Mouse (Mus musculus): ENCODE measurements around the gene Ciz1. TPM values are rescaled to one million over a fixed set of nuclear protein-coding genes. Genes with fewer than 3 reads are reported as not detected.
A peak's percentile ranks its signal among the peaks of the same experiment; 100 is the strongest.

The Ciz1 gene
- polyA plus RNA-seq, 1 experiment from 2014 or later, result 46.9 TPM

GRCm38 (mm10) chr2:32351471-32351961 is 611 bp upstream of the Ciz1 start:
- no peak for ATAC-seq (ENCODE audit: low FRiP score)

GRCm38 (mm10) chr2:32353007-32353542 is 948 bp downstream of the Ciz1 start, which contains the start of gene Dnm1:
Gene Dnm1 (minus strand): TSS chr2:32353338.
- WGBS, result under 1% methylated on average over 63 of the region's 63 CpGs
- peak within 1 kb of the TSS; percentile 57 for H3K4me3 ChIP-seq (ENCODE audit: low read depth, low read length)
- ATAC-seq (ENCODE audit: low FRiP score) (peak; percentile 70), DNase-seq (ENCODE audit: low spot score, missing footprints) (peak; percentile 99)
- H3K36me3 ChIP-seq (ENCODE audit: control insufficient read depth, insufficient read depth, low read length), result no peaks in the 10 kb centered on the region
- H3K27ac ChIP-seq (ENCODE audit: low read depth, low read length), result peak within 1 kb of the TSS; percentile 53
- H3K9ac ChIP-seq (ENCODE audit: low read length), result peak within 1 kb of the TSS; percentile 71
- H3K4me1 ChIP-seq (ENCODE audit: control insufficient read depth, insufficient read depth, low read length), result peaks cover 10% of the 10 kb centered on the region
- H3K27me3 ChIP-seq (ENCODE audit: control insufficient read depth, insufficient read depth, low read length), result peaks cover 7% of the 10 kb centered on the region; the same call in 1 of the 2 replicates
- H3K9me3 ChIP-seq (ENCODE audit: control insufficient read depth, low read length), result no peaks in the 10 kb centered on the region
- peak within 1 kb of the TSS; percentile 96 for H3K4me2 ChIP-seq

More at GRCm38 (mm10) chr2:32351471-32351961, 611 bp upstream of the Ciz1 start:
- no peaks in the 10 kb centered on the region for H3K9me3 ChIP-seq (ENCODE audit: control insufficient read depth, low read length)
- no peak for DNase-seq (ENCODE audit: low spot score, missing footprints)
- H3K4me2 ChIP-seq, result peak overlapping the region; percentile 96
- peaks cover 7% of the 10 kb centered on the region; the same call in 1 of the 2 replicates for H3K27me3 ChIP-seq (ENCODE audit: control insufficient read depth, insufficient read depth, low read length)
- peaks cover 10% of the 10 kb centered on the region for H3K4me1 ChIP-seq (ENCODE audit: control insufficient read depth, insufficient read depth, low read length)
- H3K27ac ChIP-seq (ENCODE audit: low read depth, low read length), result peak overlapping the region; percentile 53; the same call in 1 of the 2 replicates
- peak overlapping the region; percentile 71; the same call in 1 of the 2 replicates for H3K9ac ChIP-seq (ENCODE audit: low read length)
- peak overlapping the region; percentile 57 for H3K4me3 ChIP-seq (ENCODE audit: low read depth, low read length)
- WGBS, result 59% methylated on average over 9 of the region's 9 CpGs
- H3K36me3 ChIP-seq (ENCODE audit: control insufficient read depth, insufficient read depth, low read length), result no peaks in the 10 kb centered on the region

- WGBS, result 74% methylated on average over 6 of the region's 6 CpGs
- Histone ChIP-seq H3K4me1 (ENCODE audit: control insufficient read depth, insufficient read depth, low read length) (peaks cover 10% of the 10 kb centered on the region), H3K9me3 (ENCODE audit: control insufficient read depth, low read length) (no peaks in the 10 kb centered on the region), H3K27ac (ENCODE audit: low read depth, low read length) (no peak overlapping the region), H3K36me3 (ENCODE audit: control insufficient read depth, insufficient read depth, low read length) (no peaks in the 10 kb centered on the region), H3K4me2 (no peak overlapping the region), H3K9ac (ENCODE audit: low read length) (no peak overlapping the region; the same call in 1 of the 2 replicates), H3K4me3 (ENCODE audit: low read depth, low read length) (no peak overlapping the region), H3K27me3 (ENCODE audit: control insufficient read depth, insufficient read depth, low read length) (peaks cover 7% of the 10 kb centered on the region; the same call in 1 of the 2 replicates)
- DNase-seq (ENCODE audit: low spot score, missing footprints) (no peak), ATAC-seq (ENCODE audit: low FRiP score) (no peak)
Measured at GRCm38 (mm10) chr2:32353836-32354235, 1.7 kb downstream of the Ciz1 start.

GRCm38 (mm10) chr2:32354336-32354895 is 2.3 kb downstream of the Ciz1 start:
- no peaks in the 10 kb centered on the region for H3K36me3 ChIP-seq (ENCODE audit: control insufficient read depth, insufficient read depth, low read length)
- 89% methylated on average over 3 of the region's 3 CpGs for WGBS
- no peak overlapping the region for H3K4me3 ChIP-seq (ENCODE audit: low read depth, low read length)
- H3K4me2 ChIP-seq, result no peak overlapping the region
- peaks cover 7% of the 10 kb centered on the region; the same call in 1 of the 2 replicates for H3K27me3 ChIP-seq (ENCODE audit: control insufficient read depth, insufficient read depth, low read length)
- ATAC-seq (ENCODE audit: low FRiP score), result no peak
- H3K9ac ChIP-seq (ENCODE audit: low read length), result no peak overlapping the region
- H3K27ac ChIP-seq (ENCODE audit: low read depth, low read length), result no peak overlapping the region
- H3K4me1 ChIP-seq (ENCODE audit: control insufficient read depth, insufficient read depth, low read length), result peaks cover 10% of the 10 kb centered on the region
- H3K9me3 ChIP-seq (ENCODE audit: control insufficient read depth, low read length), result no peaks in the 10 kb centered on the region
- DNase-seq (ENCODE audit: low spot score, missing footprints), result no peak

GRCm38 (mm10) chr2:32356216-32356615 is 4.1 kb downstream of the Ciz1 start:
- Histone ChIP-seq H3K4me2 (no peak overlapping the region), H3K27me3 (ENCODE audit: control insufficient read depth, insufficient read depth, low read length) (peaks cover 7% of the 10 kb centered on the region; the same call in 1 of the 2 replicates), H3K27ac (ENCODE audit: low read depth, low read length) (no peak overlapping the region), H3K4me1 (ENCODE audit: control insufficient read depth, insufficient read depth, low read length) (peaks cover 13% of the 10 kb centered on the region), H3K36me3 (ENCODE audit: control insufficient read depth, insufficient read depth, low read length) (no peaks in the 10 kb centered on the region), H3K9ac (ENCODE audit: low read length) (no peak overlapping the region), H3K9me3 (ENCODE audit: control insufficient read depth, low read length) (no peaks in the 10 kb centered on the region), H3K4me3 (ENCODE audit: low read depth, low read length) (no peak overlapping the region)
- ATAC-seq (ENCODE audit: low FRiP score) (no peak), DNase-seq (ENCODE audit: low spot score, missing footprints) (no peak)
- 81% methylated on average over 10 of the region's 10 CpGs for WGBS

- ATAC-seq (ENCODE audit: low FRiP score), result no peak
- Histone ChIP-seq H3K4me1 (ENCODE audit: control insufficient read depth, insufficient read depth, low read length) (peaks cover 8% of the 10 kb centered on the region), H3K4me3 (ENCODE audit: low read depth, low read length) (no peak overlapping the region), H3K4me2 (no peak overlapping the region), H3K27ac (ENCODE audit: low read depth, low read length) (no peak overlapping the region), H3K27me3 (ENCODE audit: control insufficient read depth, insufficient read depth, low read length) (peaks cover 7% of the 10 kb centered on the region), H3K9me3 (ENCODE audit: control insufficient read depth, low read length) (no peaks in the 10 kb centered on the region), H3K36me3 (ENCODE audit: control insufficient read depth, insufficient read depth, low read length) (no peaks in the 10 kb centered on the region), H3K9ac (ENCODE audit: low read length) (no peak overlapping the region)
- WGBS, result 78% methylated on average over 3 of the region's 3 CpGs
- no peak for DNase-seq (ENCODE audit: low spot score, missing footprints)
Measured at GRCm38 (mm10) chr2:32357710-32358109, 5.6 kb downstream of the Ciz1 start.

GRCm38 (mm10) chr2:32358381-32358780 is 6.3 kb downstream of the Ciz1 start:
- Histone ChIP-seq H3K27ac (ENCODE audit: low read depth, low read length) (no peak overlapping the region), H3K9ac (ENCODE audit: low read length) (no peak overlapping the region)
- 72% methylated on average over 10 of the region's 10 CpGs for WGBS

GRCm38 (mm10) chr2:32360741-32361140 is 8.6 kb downstream of the Ciz1 start:
- Histone ChIP-seq H3K36me3 (ENCODE audit: control insufficient read depth, insufficient read depth, low read length) (peaks cover 7% of the 10 kb centered on the region), H3K4me3 (ENCODE audit: low read depth, low read length) (peak overlapping the region; percentile 24), H3K27ac (ENCODE audit: low read depth, low read length) (no peak overlapping the region), H3K9ac (ENCODE audit: low read length) (no peak overlapping the region), H3K9me3 (ENCODE audit: control insufficient read depth, low read length) (no peaks in the 10 kb centered on the region), H3K27me3 (ENCODE audit: control insufficient read depth, insufficient read depth, low read length) (peaks cover 7% of the 10 kb centered on the region; the same call in 1 of the 2 replicates), H3K4me2 (peak overlapping the region; percentile 55), H3K4me1 (ENCODE audit: control insufficient read depth, insufficient read depth, low read length) (peaks cover 13% of the 10 kb centered on the region)
- ATAC-seq (ENCODE audit: low FRiP score) (no peak), DNase-seq (ENCODE audit: low spot score, missing footprints) (peak; percentile 96)
- 4% methylated on average over 14 of the region's 14 CpGs for WGBS

More at GRCm38 (mm10) chr2:32358381-32358780, 6.3 kb downstream of the Ciz1 start:
- Histone ChIP-seq H3K9me3 (ENCODE audit: control insufficient read depth, low read length) (no peaks in the 10 kb centered on the region), H3K36me3 (ENCODE audit: control insufficient read depth, insufficient read depth, low read length) (no peaks in the 10 kb centered on the region), H3K27me3 (ENCODE audit: control insufficient read depth, insufficient read depth, low read length) (peaks cover 7% of the 10 kb centered on the region; the same call in 1 of the 2 replicates), H3K4me2 (no peak overlapping the region), H3K4me1 (ENCODE audit: control insufficient read depth, insufficient read depth, low read length) (peaks cover 6% of the 10 kb centered on the region), H3K4me3 (ENCODE audit: low read depth, low read length) (no peak overlapping the region)
- DNase-seq (ENCODE audit: low spot score, missing footprints) (no peak), ATAC-seq (ENCODE audit: low FRiP score) (no peak)

GRCm38 (mm10) chr2:32361437-32361836 is 9.3 kb downstream of the Ciz1 start:
- DNase-seq (ENCODE audit: low spot score, missing footprints), result peak; percentile 94
- peak overlapping the region; percentile 24 for H3K4me3 ChIP-seq (ENCODE audit: low read depth, low read length)
- peaks cover 7% of the 10 kb centered on the region for H3K36me3 ChIP-seq (ENCODE audit: control insufficient read depth, insufficient read depth, low read length)
- peak overlapping the region; percentile 55 for H3K4me2 ChIP-seq
- H3K4me1 ChIP-seq (ENCODE audit: control insufficient read depth, insufficient read depth, low read length), result peaks cover 13% of the 10 kb centered on the region
- H3K27me3 ChIP-seq (ENCODE audit: control insufficient read depth, insufficient read depth, low read length), result peaks cover 7% of the 10 kb centered on the region; the same call in 1 of the 2 replicates
- peak; percentile 71 for ATAC-seq (ENCODE audit: low FRiP score)
- H3K27ac ChIP-seq (ENCODE audit: low read depth, low read length), result no peak overlapping the region
- no peaks in the 10 kb centered on the region for H3K9me3 ChIP-seq (ENCODE audit: control insufficient read depth, low read length)
- H3K9ac ChIP-seq (ENCODE audit: low read length), result peak overlapping the region; percentile 32; the same call in 1 of the 2 replicates
- 2% methylated on average over 24 of the region's 24 CpGs for WGBS
